ENCODE assay signal across 8 mouse cellular contexts in the genomic region with DNA sequence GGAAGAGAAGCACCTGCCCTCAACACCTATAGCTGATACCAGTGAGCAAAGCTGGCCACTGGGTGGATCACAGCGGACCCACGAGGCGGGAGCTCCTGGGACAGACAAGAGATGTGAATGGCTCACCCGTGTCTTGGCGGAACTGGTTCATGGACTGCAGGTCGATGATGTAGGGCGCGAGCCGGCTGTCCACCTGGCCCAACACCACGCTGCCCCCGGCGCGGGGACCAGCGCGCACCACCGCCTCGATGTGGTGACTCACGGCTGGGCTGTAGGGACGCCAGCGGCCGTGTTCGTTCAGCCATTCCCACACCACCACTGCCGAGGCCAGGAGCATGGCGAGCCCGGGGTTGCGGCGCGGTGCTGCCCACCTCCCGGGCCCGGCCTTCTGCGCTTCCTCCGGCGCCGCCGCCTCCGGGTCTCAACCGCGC. TPM values are rescaled to one million over a fixed set of nuclear protein-coding genes. Genes with fewer than 3 reads are reported as not detected.
DNase-seq lines count a peak whose midpoint lies in the region; ATAC-seq and TF ChIP-seq lines count a peak whose summit lies in the region.

No protein-coding gene starts in this region.

- TF ChIP-seq RAD21 in CH12.LX (IDR thresholded peaks at IDR 0.05; ENCODE audit: low read depth, low read length): no peak

- no peak; the same call in 1 of the 2 replicates for TF ChIP-seq EP300 in CH12.LX (IDR thresholded peaks at IDR 0.05; ENCODE audit: low read length)

- TF ChIP-seq CTCF in CH12.LX (conservative IDR thresholded peaks at IDR 0.05 in 1 of 2, IDR thresholded peaks at IDR 0.05 in 1 of 2; ENCODE audit: low read depth in 2 of 2, low read length in 2 of 2): no peak
- TF ChIP-seq CTCF in kidney, postnatal 0 days (IDR thresholded peaks at IDR 0.05; ENCODE audit: low read depth): 0 out of 2 replicates have a peak, but pooled peaks have one; percentile 13

- no peak for TF ChIP-seq POLR2A in CH12.LX (IDR thresholded peaks at IDR 0.05; ENCODE audit: low read depth, low read length)

- H3K4me1 ChIP-seq in CH12.LX (ENCODE audit: control insufficient read depth in 1 of 2, insufficient read depth in 2 of 2): peaks cover 6 to 38% of the 10 kb centered on the region in 2 experiments
- peaks cover 4% of the 10 kb centered on the region for H3K4me1 ChIP-seq in kidney, postnatal 0 days (replicated peaks; ENCODE audit: insufficient read depth, low read length)

- peak; percentile 59 to 64 for DNase-seq in adrenal gland, adult 18-20 months (ENCODE audit: low spot score in 2 of 2)
- no peak for DNase-seq in adrenal gland, adult 8-10 months
- DNase-seq in CH12.LX (ENCODE audit: extremely low read depth): no peak
- DNase-seq in cerebellum, adult 9-10 months: peak; percentile 68
- DNase-seq in kidney, postnatal 0 days (ENCODE audit: low spot score): peak; percentile 25
- DNase-seq in lung, postnatal 14 days: peak; percentile 45
- peak; percentile 74 for DNase-seq in right cerebral cortex, postnatal 25 days

- peak; percentile 19 for ATAC-seq in granulocyte monocyte progenitor cell, adult 5-6 weeks (replicated peaks; ENCODE audit: poor library complexity, severe bottlenecking)
- peak; percentile 81 for ATAC-seq in kidney, postnatal 0 days (replicated peaks; ENCODE audit: low FRiP score, low read depth)

- H3K36me3 ChIP-seq in CH12.LX (replicated peaks in 1 of 2; ENCODE audit: control insufficient read depth in 1 of 2, insufficient read depth in 1 of 2, low read length in 1 of 2): peaks cover 0 to 26% of the 10 kb centered on the region in 2 experiments
- no peaks in the 10 kb centered on the region for H3K36me3 ChIP-seq in kidney, postnatal 0 days (ENCODE audit: insufficient read depth, low read length)

- H3K79me2 ChIP-seq in CH12.LX (replicated peaks; ENCODE audit: control insufficient read depth, extremely low read depth, insufficient read depth, poor library complexity, severe bottlenecking): peaks cover 18% of the 10 kb centered on the region

- peak overlapping the region; percentile 71 for H3K27ac ChIP-seq in CH12.LX (ENCODE audit: insufficient read depth, low read depth)
- H3K27ac ChIP-seq in kidney, postnatal 0 days: peak overlapping the region; percentile 79

- in situ Hi-C loops in CH12.LX (cut with MboI; ENCODE audit: low pct_ligation_motif_present, low pct_unique_long_range_greater_than_20kb, low sequenced_read_pairs): loop anchor here (5.0 kb wide), 1 partner anchor 39 kb away; the partner anchor contains the start of gene Mpeg1

- H3K9me3 ChIP-seq in CH12.LX (replicated peaks; ENCODE audit: low read length): no peaks in the 10 kb centered on the region
- H3K9me3 ChIP-seq in kidney, postnatal 0 days (replicated peaks; ENCODE audit: low read length): no peaks in the 10 kb centered on the region

- whole genome bisulfite sequencing in kidney, postnatal 0 days: 1% methylated on average over 38 of the region's 38 CpGs

- peak overlapping the region; percentile 80 for H3K9ac ChIP-seq in CH12.LX (ENCODE audit: insufficient read depth, low read depth)
- peak overlapping the region; percentile 82 for H3K9ac ChIP-seq in kidney, postnatal 0 days (ENCODE audit: low read depth, low read length)

- dilution Hi-C loops in CH12.LX (cut with MboI; ENCODE audit: extremely low pct_ligation_motif_present, extremely low pct_unique_long_range_greater_than_20kb, low sequenced_read_pairs): no loop called here

- H3K4me3 ChIP-seq in CH12.LX (replicated peaks in 1 of 3; ENCODE audit: low read depth in 2 of 3, low read length in 2 of 3, poor library complexity in 1 of 3): peak overlapping the region; percentile 73 to 99 (median 96)
- H3K4me3 ChIP-seq in kidney, postnatal 0 days (replicated peaks; ENCODE audit: low read depth, low read length): peak overlapping the region; percentile 69

- no peaks in the 10 kb centered on the region for H3K27me3 ChIP-seq in CH12.LX (replicated peaks)
- H3K27me3 ChIP-seq in kidney, postnatal 0 days (ENCODE audit: insufficient read depth, low read length): no peaks in the 10 kb centered on the region

- peak overlapping the region; percentile 83 for H3K4me2 ChIP-seq in CH12.LX (ENCODE audit: insufficient read depth, low read depth, poor library complexity, severe bottlenecking)
- H3K4me2 ChIP-seq in kidney, postnatal 0 days (ENCODE audit: low read length): peak overlapping the region; percentile 95

TF ChIP-seq in CH12.LX, 34 proteins besides CTCF, POLR2A, EP300 and RAD21:
- TF ChIP-seq MAX (IDR thresholded peaks at IDR 0.05; ENCODE audit: low read length): 0 out of 2 replicates have a peak, but pooled peaks have one; percentile 36
- TF ChIP-seq SIN3A (IDR thresholded peaks at IDR 0.05; ENCODE audit: low read length): peak; percentile 45; the same call in 1 of the 2 replicates
- no peak for TF ChIP-seq MEF2A (IDR thresholded peaks at IDR 0.05; ENCODE audit: borderline replicate concordance, low read depth, low read length)
- no peak for TF ChIP-seq KAT2A (IDR thresholded peaks at IDR 0.05; ENCODE audit: insufficient replicate concordance, low read length)
- TF ChIP-seq SMC3 (IDR thresholded peaks at IDR 0.05; ENCODE audit: low read depth, low read length): no peak; the same call in 1 of the 2 replicates
- TF ChIP-seq USF2 (conservative IDR thresholded peaks at IDR 0.05; ENCODE audit: low read depth, low read length): no peak
- TF ChIP-seq MAFK (IDR thresholded peaks at IDR 0.05; ENCODE audit: insufficient replicate concordance, low read length): no peak
- TF ChIP-seq ZMIZ1 (IDR thresholded peaks at IDR 0.05; ENCODE audit: low read depth, low read length): 0 out of 2 replicates have a peak, but pooled peaks have one; percentile 20
- TF ChIP-seq UBTF (IDR thresholded peaks at IDR 0.05; ENCODE audit: low read depth, low read length): no peak; the same call in 1 of the 2 replicates

RNA-seq across cellular contexts. Expression of gene Dtx4, which starts 0.4 kb away (rescaled TPM):
- 10 to 100 TPM; 14.7 to 30.5 TPM for total RNA-seq in adrenal gland, adult 18-20 months (2021)
- total RNA-seq in adrenal gland, adult 8-10 months (2022): 10 to 100 TPM; 12.6 to 26.3 (median 19.7) TPM
- total RNA-seq in CH12.LX (2012; rRNA removed): 19.2 and 21.2 TPM in 2 replicates
- total RNA-seq in CH12.LX (2014; rRNA removed): 15.6 and 16.4 TPM in 2 replicates
- 28.7 and 30.5 TPM in 2 replicates for polyA plus RNA-seq in CH12.LX (2012; ENCODE audit: insufficient read length, low read depth)
- total RNA-seq in granulocyte monocyte progenitor cell, adult 5-6 weeks (2014; fragmentation: Nextera tagmentation): 48.3 and 48.4 TPM in 2 replicates
- total RNA-seq in granulocyte monocyte progenitor cell, adult 5-6 weeks (2017): 38.7 and 47.3 TPM in 2 replicates
- 5.0 and 5.6 TPM in 2 replicates for polyA plus RNA-seq in kidney, postnatal 0 days (2015; fragmentation: Nextera tagmentation; extraction: Ambion mirVana)

RNA-seq across cellular contexts. Expression of gene Mpeg1, which starts 40.3 kb away (rescaled TPM):
- 10 to 100 TPM; 31.6 to 57.3 TPM for total RNA-seq in adrenal gland, adult 18-20 months (2021)
- 10 to 100 TPM; 29.9 to 72.1 (median 53.2) TPM for total RNA-seq in adrenal gland, adult 8-10 months (2022)
- total RNA-seq in CH12.LX (2012; rRNA removed) (43.8 and 53.6 TPM in 2 replicates), CH12.LX (2014; rRNA removed) (67.0 and 68.0 TPM in 2 replicates)
- polyA plus RNA-seq in CH12.LX (2012; ENCODE audit: insufficient read length, low read depth): 241 and 270 TPM in 2 replicates
- total RNA-seq in granulocyte monocyte progenitor cell, adult 5-6 weeks (2014; fragmentation: Nextera tagmentation): 62.2 and 69.2 TPM in 2 replicates
- total RNA-seq in granulocyte monocyte progenitor cell, adult 5-6 weeks (2017): 53.0 and 54.8 TPM in 2 replicates
- polyA plus RNA-seq in kidney, postnatal 0 days (2015; fragmentation: Nextera tagmentation; extraction: Ambion mirVana): 0.56 and 0.74 TPM in 2 replicates

RNA-seq across cellular contexts. Expression of gene Fam111a, which starts 44.6 kb away (rescaled TPM):
- 1 to 10 TPM; 3.2 to 4.8 TPM for total RNA-seq in adrenal gland, adult 18-20 months (2021)
- 1 to 10 TPM; 2.2 to 5.5 (median 4.6) TPM for total RNA-seq in adrenal gland, adult 8-10 months (2022)
- total RNA-seq in CH12.LX (2012; rRNA removed): 47.6 and 53.6 TPM in 2 replicates
- 92.6 and 110 TPM in 2 replicates for total RNA-seq in CH12.LX (2014; rRNA removed)
- 102 and 103 TPM in 2 replicates for polyA plus RNA-seq in CH12.LX (2012; ENCODE audit: insufficient read length, low read depth)
- 156 and 158 TPM in 2 replicates for total RNA-seq in granulocyte monocyte progenitor cell, adult 5-6 weeks (2014; fragmentation: Nextera tagmentation)
- 230 and 279 TPM in 2 replicates for total RNA-seq in granulocyte monocyte progenitor cell, adult 5-6 weeks (2017)
- 10.7 and 14.6 TPM in 2 replicates for polyA plus RNA-seq in kidney, postnatal 0 days (2015; fragmentation: Nextera tagmentation; extraction: Ambion mirVana)

Comparison
In these comparisons a context has a peak if more than half of its experiments do, and no peak if none do; other contexts are left out.
1. DNase-seq: peak in adrenal gland, adult 18-20 months (2 of 2), cerebellum, adult 9-10 months (single experiment), kidney, postnatal 0 days (single experiment), lung, postnatal 14 days (single experiment) and right cerebral cortex, postnatal 25 days (single experiment); none in adrenal gland, adult 8-10 months (single experiment) and CH12.LX (single experiment).
2. RNA of gene Fam111a, which starts 44.6 kb away (total RNA-seq): 156 to 279 TPM in granulocyte monocyte progenitor cell, adult 5-6 weeks and 47.6 to 110 TPM in CH12.LX; 2.2 to 5.5 TPM in adrenal gland, adult 8-10 months and 3.2 to 4.8 TPM in adrenal gland, adult 18-20 months; every median in the first group is over 4 times any median in the second.